Mouse (Mus musculus) limb, embryonic 14.5 days (tissue): Measurements from ENCODE around the gene Clcnkb. TPM values are rescaled to one million over a fixed set of nuclear protein-coding genes. Genes with fewer than 3 reads are reported as not detected.

Experiments used
- ATAC-seq: fragments of 200-750 bp; cut with Nextera tagmentation; 2 replicates; pipeline ENCODE4 v1.8.0; 2017; ENCODE audit warnings: low read depth, moderate number of reproducible peaks, moderate TSS enrichment; ENCODE audit not compliant: low FRiP score
- DNase-seq: peaks from one replicate; pipeline ENCODE4 v3.0.0-alpha.2; 2015; ENCODE audit warnings: low spot score
- H3K27ac ChIP-seq: fragments of 300-500 bp; sonication (generic); replicated peaks from 2 replicates; pipeline ENCODE4 v1.5.1; 2014; ENCODE audit warnings: low read depth, mild to moderate bottlenecking, low read length, moderate library complexity, mixed read lengths
- H3K27me3 ChIP-seq: fragments of 300-500 bp; sonication (generic); 2 replicates; pipeline ENCODE4 v1.6.1; 2014; ENCODE audit warnings: low read length, mixed read lengths; ENCODE audit not compliant: control insufficient read depth, insufficient read depth
- H3K36me3 ChIP-seq: fragments of 300-500 bp; sonication (generic); 2 replicates; pipeline ENCODE4 v1.6.1; 2014; ENCODE audit warnings: mild to moderate bottlenecking, low read length, moderate library complexity, mixed read lengths; ENCODE audit not compliant: control insufficient read depth, insufficient read depth
- H3K4me1 ChIP-seq: fragments of 300-500 bp; sonication (generic); 2 replicates; pipeline ENCODE4 v1.6.1; 2014; ENCODE audit warnings: antibody characterized with exemption, low read length, mixed read lengths; ENCODE audit not compliant: control insufficient read depth, insufficient read depth
- H3K4me2 ChIP-seq: fragments of 300-500 bp; sonication (generic); replicated peaks from 2 replicates; pipeline ENCODE4 v1.6.1; 2014; ENCODE audit warnings: low read depth, mild to moderate bottlenecking, low read length, moderate library complexity; ENCODE audit not compliant: severe bottlenecking
- H3K4me3 ChIP-seq: fragments of 300-500 bp; sonication (generic); replicated peaks from 2 replicates; pipeline ENCODE4 v1.5.1; 2014; ENCODE audit warnings: low read length
- H3K9ac ChIP-seq: fragments of 300-500 bp; sonication (generic); 2 replicates; pipeline ENCODE4 v1.6.1; 2014; ENCODE audit warnings: mild to moderate bottlenecking, low read depth, low read length, moderate library complexity; ENCODE audit not compliant: severe bottlenecking
- H3K9me3 ChIP-seq: fragments of 300-500 bp; sonication (generic); 2 replicates; pipeline ENCODE4 v1.6.1; 2016; ENCODE audit warnings: low read length; ENCODE audit not compliant: control insufficient read depth
- POLR2A ChIP-seq: fragments of 200-500 bp; IDR thresholded peaks from 2 replicates; pipeline ENCODE4 v1.8.0; 2012; ENCODE audit warnings: inconsistent platforms, mild to moderate bottlenecking, moderate library complexity, borderline replicate concordance; ENCODE audit not compliant: insufficient read depth, insufficient read length; ENCODE audit errors: extremely low read depth
- WGBS: fragments of 180-500 bp; shearing (Covaris S2); extraction: QIAGEN DNeasy Blood & Tissue Kit; methylation state at CpG from one replicate; pipeline ENCODE4 v1.1.7; 2014; 5-methylcytosine and 5-hydroxymethylcytosine counted together
- polyA plus RNA-seq, 2 experiments: library from polyadenylated mRNA; depleted of rRNA in 1 of 2; stranded (reverse) in 1 of 2; unstranded in 1 of 2; fragments of >200 nt; fragmentation: Nextera tagmentation in 1 of 2; extraction: Ambion mirVana in 1 of 2; gene quantifications; 2 replicates each; pipeline versions ENCODE4 v1.2.1 to v1.2.3; 2012 to 2014

The Clcnkb gene
- polyA plus RNA-seq, 2 experiments: 0.21 TPM; not detected in 1

DNA sequence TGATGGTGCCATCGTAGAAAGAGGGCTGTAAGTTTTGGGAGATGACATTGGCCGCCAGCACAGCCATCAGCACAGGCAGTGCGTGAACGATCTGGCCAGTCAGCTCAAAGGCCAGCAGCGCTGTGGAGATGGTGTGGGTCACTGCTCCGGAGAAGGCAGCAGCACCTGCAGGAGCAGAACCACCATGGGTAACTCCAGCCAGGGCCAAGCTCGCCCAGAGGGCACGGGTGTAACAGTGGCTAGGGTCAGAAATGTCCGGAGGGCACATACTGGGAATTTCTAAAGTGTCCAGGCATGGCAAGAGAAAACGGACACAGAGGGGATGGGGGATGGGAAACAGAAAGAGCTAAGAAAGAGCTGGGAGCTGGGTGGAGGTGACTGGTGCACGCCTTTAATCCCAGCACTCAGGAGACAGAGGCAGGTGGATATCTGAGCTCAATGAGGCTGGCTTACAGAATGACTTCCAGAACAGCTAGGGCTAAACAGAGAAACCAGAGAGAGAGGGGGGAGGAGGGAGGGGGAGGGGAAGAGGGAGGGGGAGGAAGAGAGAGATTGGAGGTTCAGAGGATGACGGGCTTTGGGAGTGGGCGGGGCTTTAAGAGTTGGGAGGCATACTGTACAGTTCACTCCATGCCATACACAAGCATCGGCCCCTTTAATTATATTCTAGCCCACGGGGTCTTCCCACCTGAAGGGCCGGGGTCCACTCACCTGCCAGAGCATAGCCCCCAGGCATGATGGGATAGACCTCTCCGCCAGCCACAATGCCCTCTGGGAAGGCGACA, 26.3 kb downstream of the Clcnkb start:
- Histone ChIP-seq H3K9ac (no peak overlapping the region), H3K4me2 (no peak overlapping the region), H3K36me3 (no peaks in the 10 kb centered on the region), H3K4me3 (no peak overlapping the region), H3K4me1 (peaks cover 2% of the 10 kb centered on the region; the same call in 1 of the 2 replicates), H3K27ac (no peak overlapping the region), H3K27me3 (peaks cover 3% of the 10 kb centered on the region; the same call in 1 of the 2 replicates), H3K9me3 (no peaks in the 10 kb centered on the region)
- no peak for TF ChIP-seq POLR2A
- DNase-seq (no peak), ATAC-seq (no peak)
- 59% methylated on average over 18 of the region's 18 CpGs for WGBS

DNA sequence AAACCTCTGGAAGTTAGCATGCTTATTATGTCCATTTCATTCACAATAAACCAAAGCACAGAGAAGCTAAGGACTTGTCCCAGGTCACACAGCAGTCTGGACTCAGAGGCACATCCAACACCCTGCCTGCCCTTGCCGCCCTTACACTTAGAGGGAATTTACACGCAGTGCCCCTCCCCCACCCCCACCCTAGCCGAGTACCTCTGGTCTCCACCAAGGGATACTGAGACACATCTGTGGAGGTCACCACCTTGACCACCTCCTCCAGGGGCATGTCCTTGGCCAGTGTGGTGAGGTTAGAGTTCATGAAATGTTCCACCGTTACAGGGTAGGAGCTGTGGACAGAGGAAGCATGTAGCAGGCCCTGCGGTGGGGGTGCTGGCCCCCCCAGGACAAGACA, 27.9 kb downstream of the Clcnkb start:
- no peak for TF ChIP-seq POLR2A
- H3K4me3 ChIP-seq: no peak overlapping the region
- no peak for DNase-seq
- WGBS: 68% methylated on average over 5 of the region's 5 CpGs
- H3K9me3 ChIP-seq: no peaks in the 10 kb centered on the region
- H3K9ac ChIP-seq: no peak overlapping the region
- peaks cover 2% of the 10 kb centered on the region; the same call in 1 of the 2 replicates for H3K4me1 ChIP-seq
- H3K27ac ChIP-seq: no peak overlapping the region
- no peaks in the 10 kb centered on the region for H3K36me3 ChIP-seq
- H3K27me3 ChIP-seq: peaks cover 19% of the 10 kb centered on the region
- no peak overlapping the region for H3K4me2 ChIP-seq
- ATAC-seq: no peak

DNA sequence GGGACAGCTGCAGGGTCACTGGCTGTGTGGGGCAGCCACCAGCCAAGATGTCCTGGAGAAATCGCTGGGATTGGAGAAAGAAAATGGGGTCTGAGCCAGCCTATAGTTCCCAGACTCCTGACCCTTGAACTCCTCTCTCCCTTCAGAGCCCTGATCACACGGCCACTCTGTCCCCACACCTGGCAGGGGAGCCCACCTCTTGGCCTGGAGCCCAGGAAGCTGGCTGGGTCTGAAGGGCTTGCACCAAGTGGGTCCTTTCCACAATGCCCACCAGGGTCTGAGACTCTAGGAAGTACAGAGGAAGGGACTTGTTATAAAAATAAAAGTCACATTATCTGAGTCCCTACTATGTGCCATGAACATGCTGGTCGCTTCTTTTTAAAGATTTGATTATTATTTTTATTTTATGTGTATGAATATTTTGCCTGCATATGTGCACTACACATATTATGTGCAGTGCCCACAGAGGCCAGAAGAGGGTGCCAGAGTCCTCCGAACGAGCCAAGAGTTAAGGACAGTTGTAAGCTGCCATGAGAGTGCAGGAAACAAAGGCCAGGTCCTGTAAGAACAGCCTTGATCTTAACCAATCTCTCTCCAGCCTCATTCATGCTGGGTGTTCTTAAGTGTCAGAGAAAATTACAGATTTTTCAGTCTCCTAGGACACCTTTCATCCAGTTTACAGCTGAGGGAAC, 28.6 kb downstream of the Clcnkb start:
- Histone ChIP-seq H3K27ac (no peak overlapping the region), H3K4me3 (no peak overlapping the region), H3K9ac (no peak overlapping the region), H3K4me1 (peaks cover 3% of the 10 kb centered on the region; the same call in 1 of the 2 replicates), H3K9me3 (no peaks in the 10 kb centered on the region), H3K36me3 (no peaks in the 10 kb centered on the region), H3K27me3 (peaks cover 23% of the 10 kb centered on the region), H3K4me2 (no peak overlapping the region)
- 15% methylated on average over 5 of the region's 5 CpGs for WGBS
- DNase-seq (peak; percentile 77), ATAC-seq (peak; percentile 48; the same call in 1 of the 2 replicates)
- no peak for TF ChIP-seq POLR2A

DNA sequence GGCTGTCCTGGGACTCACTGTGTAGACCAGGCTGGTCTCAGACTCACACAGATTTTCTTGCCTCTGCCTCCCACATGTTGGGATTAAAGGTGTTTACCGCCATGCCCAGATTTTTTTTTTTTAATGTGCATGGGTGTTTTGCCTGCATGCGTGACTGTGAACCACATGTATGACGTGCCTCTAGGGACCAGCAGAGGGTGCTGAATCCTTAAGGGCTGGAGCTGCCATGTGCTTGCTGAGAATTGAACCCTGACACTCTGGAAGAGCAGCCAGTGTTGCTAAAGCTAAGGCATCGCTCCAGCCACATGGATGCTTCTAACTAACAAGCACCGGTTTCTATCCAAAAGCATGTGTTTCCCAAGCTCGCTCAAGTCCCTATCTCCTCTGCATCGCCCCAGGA, 29.7 kb downstream of the Clcnkb start:
- peaks cover 5% of the 10 kb centered on the region; the same call in 1 of the 2 replicates for H3K4me1 ChIP-seq
- H3K27ac ChIP-seq: no peak overlapping the region
- no peak for ATAC-seq
- no peak overlapping the region for H3K4me2 ChIP-seq
- H3K27me3 ChIP-seq: peaks cover 28% of the 10 kb centered on the region
- no peak for TF ChIP-seq POLR2A
- 70% methylated on average over 7 of the region's 7 CpGs for WGBS
- H3K36me3 ChIP-seq: no peaks in the 10 kb centered on the region
- no peak overlapping the region for H3K9ac ChIP-seq
- no peak for DNase-seq
- H3K4me3 ChIP-seq: no peak overlapping the region
- H3K9me3 ChIP-seq: no peaks in the 10 kb centered on the region

DNA sequence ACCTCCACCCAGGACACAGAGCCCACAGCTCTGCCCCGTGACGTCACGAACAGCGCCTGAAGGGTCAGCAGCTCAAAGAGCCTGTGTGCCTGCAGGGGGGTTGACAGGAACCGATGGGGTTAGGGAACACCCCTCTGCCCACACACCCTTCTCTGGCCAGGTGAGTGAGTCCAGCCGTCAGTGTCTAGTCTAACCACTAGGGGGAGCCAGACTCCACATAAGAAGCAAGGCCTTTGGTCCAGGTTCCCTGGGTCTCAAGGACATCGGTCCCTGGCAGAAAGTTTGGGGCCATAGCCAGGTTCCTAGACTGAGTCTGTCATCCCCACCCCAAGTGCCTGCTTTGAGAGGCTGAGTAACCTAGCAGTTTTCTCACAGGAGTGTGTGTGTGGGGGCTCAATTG, 30.5 kb downstream of the Clcnkb start:
- no peak overlapping the region for H3K27ac ChIP-seq
- no peaks in the 10 kb centered on the region for H3K36me3 ChIP-seq
- peaks cover 28% of the 10 kb centered on the region for H3K27me3 ChIP-seq
- no peak for TF ChIP-seq POLR2A
- WGBS: 0% methylated on average over 7 of the region's 7 CpGs
- DNase-seq: peak; percentile 74
- H3K4me2 ChIP-seq: no peak overlapping the region
- no peak for ATAC-seq
- H3K4me1 ChIP-seq: peaks cover 5% of the 10 kb centered on the region; the same call in 1 of the 2 replicates
- H3K4me3 ChIP-seq: no peak overlapping the region
- H3K9ac ChIP-seq: no peak overlapping the region
- H3K9me3 ChIP-seq: no peaks in the 10 kb centered on the region
